Mouse (Mus musculus) embryonic facial prominence, embryonic 10.5 days (tissue): ENCODE data around the gene 1810065E05Rik. TPM values are rescaled to one million over a fixed set of nuclear protein-coding genes. Genes with fewer than 3 reads are reported as not detected.
A peak's percentile ranks its signal among the peaks of the same experiment; 100 is the strongest.

Experiments
- DNase-seq: peaks from one replicate; pipeline ENCODE4 v3.0.0-alpha.2; 2017; ENCODE audit warnings: low spot score
- H3K27ac ChIP-seq: fragments of 300-500 bp; sonication (generic); replicated peaks from 2 replicates; pipeline ENCODE4 v1.5.1; 2016; ENCODE audit warnings: mild to moderate bottlenecking
- H3K27me3 ChIP-seq: fragments of 300-500 bp; sonication (generic); replicated peaks from 2 replicates; pipeline ENCODE4 v1.6.1; 2016; ENCODE audit warnings: low read depth, mild to moderate bottlenecking; ENCODE audit not compliant: poor library complexity, severe bottlenecking
- H3K36me3 ChIP-seq: fragments of 300-500 bp; sonication (generic); replicated peaks from 2 replicates; pipeline ENCODE4 v1.6.1; 2016; ENCODE audit warnings: mild to moderate bottlenecking, moderate library complexity
- H3K4me1 ChIP-seq: fragments of 300-500 bp; sonication (generic); 2 replicates; pipeline ENCODE4 v1.6.1; 2016
- H3K4me3 ChIP-seq: fragments of 300-500 bp; sonication (generic); 2 replicates; pipeline ENCODE4 v1.5.1; 2016; ENCODE audit warnings: mild to moderate bottlenecking, moderate library complexity
- H3K9me3 ChIP-seq: fragments of 300-500 bp; sonication (generic); 2 replicates; pipeline ENCODE4 v1.6.1; 2016; ENCODE audit warnings: mild to moderate bottlenecking
- WGBS: fragments of 180-500 bp; shearing (Covaris S2); methylation state at CpG from one replicate; pipeline ENCODE4 v1.1.7; 2016; 5-methylcytosine and 5-hydroxymethylcytosine counted together
- polyA plus RNA-seq: library from polyadenylated mRNA; unstranded; fragments of >200 nt; fragmentation: Nextera tagmentation; extraction: Ambion mirVana; gene quantifications from 2 replicates; pipeline ENCODE4 v1.2.1, GENCODE M21; 2016

Gene 1810065E05Rik
- polyA plus RNA-seq, 1 experiment from 2014 or later = not detected

DNA sequence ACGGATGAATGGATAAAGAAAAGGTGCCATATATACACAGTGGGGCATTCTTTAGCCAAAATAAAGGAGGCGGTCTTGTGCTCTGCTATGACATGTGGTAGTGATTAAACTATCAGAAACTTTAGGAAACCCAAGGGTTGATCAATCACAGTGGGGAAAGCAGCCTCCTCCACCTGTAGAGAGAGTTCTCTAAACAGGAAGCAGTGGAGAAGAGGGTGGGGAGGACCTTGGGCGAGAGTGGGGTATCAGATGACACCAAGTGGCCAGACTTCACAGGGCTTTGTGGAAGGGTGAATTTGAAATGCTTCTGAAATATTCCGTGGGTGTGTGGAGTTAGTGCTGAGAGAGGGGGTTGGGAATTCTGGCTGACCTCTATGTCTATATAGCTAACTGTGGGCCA lies 32.7 kb downstream of the 1810065E05Rik start:
- no peaks in the 10 kb centered on the region for H3K27me3 ChIP-seq
- 30% methylated on average over 4 of the region's 4 CpGs for WGBS
- no peak overlapping the region for H3K4me3 ChIP-seq
- peak; percentile 72 for DNase-seq
- H3K36me3 ChIP-seq = no peaks in the 10 kb centered on the region
- peaks cover 28% of the 10 kb centered on the region for H3K4me1 ChIP-seq
- no peaks in the 10 kb centered on the region for H3K9me3 ChIP-seq
- peak overlapping the region; percentile 77 for H3K27ac ChIP-seq

DNA sequence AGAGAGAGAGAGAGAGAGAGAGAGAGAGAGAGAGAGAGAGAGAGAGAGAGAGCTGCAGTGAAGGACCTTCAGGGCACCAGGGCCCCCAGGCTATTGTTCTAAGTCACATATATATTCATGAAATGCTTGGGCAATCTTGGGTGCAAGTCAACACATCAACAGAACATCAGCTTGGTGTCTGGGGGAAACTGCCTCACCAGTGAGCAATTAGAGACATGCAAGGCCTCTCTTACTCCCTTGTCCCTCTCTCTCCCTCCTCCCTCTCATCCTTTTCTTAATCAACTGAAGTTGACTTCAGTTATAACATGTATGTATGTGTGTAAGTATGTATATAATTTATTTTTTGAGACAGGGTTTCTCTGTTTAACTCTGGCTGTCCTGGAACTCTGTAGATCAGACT lies 41.3 kb downstream of the 1810065E05Rik start, which contains the start of gene Olfr30:
TSS of gene Olfr30 (minus strand) at position 101 of the 400 bp plus-strand sequence.
- Histone ChIP-seq H3K4me3 (no peak within 1 kb of the TSS), H3K27me3 (no peaks in the 10 kb centered on the region), H3K36me3 (no peaks in the 10 kb centered on the region), H3K4me1 (no peaks in the 10 kb centered on the region), H3K9me3 (no peaks in the 10 kb centered on the region), H3K27ac (no peak within 1 kb of the TSS)
- no peak for DNase-seq

Other genes starting within 250 kb of the 1810065E05Rik start
- gene Mrpl22, start 249.4 kb upstream of the 1810065E05Rik start, polyA plus RNA-seq = 143 and 146 TPM in 2 replicates
- 2.1 and 2.8 TPM in 2 replicates for gene Igtp, start 221.6 kb upstream of the 1810065E05Rik start, polyA plus RNA-seq
- 0.54 and 0.58 TPM in 2 replicates for gene Irgm2, start 221.5 kb upstream of the 1810065E05Rik start, polyA plus RNA-seq
- gene 4930438A08Rik, start 146.3 kb upstream of the 1810065E05Rik start, polyA plus RNA-seq = 0.06 TPM in 1 of 2 replicates, not detected in the other
- gene Zfp692, start 114.0 kb upstream of the 1810065E05Rik start, polyA plus RNA-seq = 27.7 and 29.7 TPM in 2 replicates
- 24.7 and 27.1 TPM in 2 replicates for gene Zfp672, start 90.8 kb upstream of the 1810065E05Rik start, polyA plus RNA-seq
- 40.7 and 44.3 TPM in 2 replicates for gene Sh3bp5l, start 90.4 kb upstream of the 1810065E05Rik start, polyA plus RNA-seq
- gene Lypd8, start 42.1 kb upstream of the 1810065E05Rik start, polyA plus RNA-seq = not detected in 2 replicates
- gene Gm12253, start 11.4 kb downstream of the 1810065E05Rik start, polyA plus RNA-seq = not detected in 2 replicates
- gene Lypd9, start 31.8 kb downstream of the 1810065E05Rik start, polyA plus RNA-seq = not detected in 2 replicates
- 0.10 TPM in 1 of 2 replicates, not detected in the other for gene Olfr30, start 41.2 kb downstream of the 1810065E05Rik start, polyA plus RNA-seq
- not detected in 2 replicates for gene Olfr332, start 71.4 kb downstream of the 1810065E05Rik start, polyA plus RNA-seq
- not detected in 2 replicates for gene Olfr331, start 81.5 kb downstream of the 1810065E05Rik start, polyA plus RNA-seq
- gene Olfr330, start 113.7 kb downstream of the 1810065E05Rik start, polyA plus RNA-seq = not detected in 2 replicates
- not detected in 2 replicates for gene Olfr329-ps, start 125.3 kb downstream of the 1810065E05Rik start, polyA plus RNA-seq
- gene Olfr328, start 134.5 kb downstream of the 1810065E05Rik start, polyA plus RNA-seq = 0.05 TPM in 2 replicates
- gene Olfr224, start 149.4 kb downstream of the 1810065E05Rik start, polyA plus RNA-seq = not detected in 2 replicates
- not detected in 2 replicates for gene Olfr325, start 156.6 kb downstream of the 1810065E05Rik start, polyA plus RNA-seq
- gene Olfr324, start 174.0 kb downstream of the 1810065E05Rik start, polyA plus RNA-seq = not detected in 2 replicates
- gene 2210407C18Rik, start 195.0 kb downstream of the 1810065E05Rik start, polyA plus RNA-seq = not detected in 2 replicates
- not detected in 2 replicates for gene Olfr323, start 209.4 kb downstream of the 1810065E05Rik start, polyA plus RNA-seq
- 0.54 and 0.62 TPM in 2 replicates for gene Trim58, start 219.4 kb downstream of the 1810065E05Rik start, polyA plus RNA-seq
- gene Olfr322, start 237.7 kb downstream of the 1810065E05Rik start, polyA plus RNA-seq = 0.05 TPM in 1 of 2 replicates, not detected in the other